Mouse (Mus musculus): ENCODE results near the gene Nphp4.

Nphp4 gene

DNA sequence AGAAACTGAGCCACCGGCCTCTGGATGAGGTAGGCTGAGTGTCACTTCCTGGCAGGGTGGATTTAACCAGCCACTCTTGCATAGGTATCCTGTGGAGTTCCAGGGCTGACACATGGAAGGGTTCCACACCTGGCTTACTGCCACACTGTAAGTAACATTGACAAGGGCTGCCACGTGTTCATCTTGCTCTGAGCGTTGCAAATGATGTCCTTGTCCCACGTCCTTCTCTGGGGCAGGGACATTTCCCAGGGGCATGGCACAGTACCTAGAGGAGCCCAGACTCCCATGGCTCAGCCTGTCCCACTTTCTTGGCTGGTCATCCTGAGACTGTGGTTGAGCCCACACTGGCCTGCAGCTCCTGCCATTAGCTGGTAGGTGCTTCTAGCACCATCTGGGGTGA lies 91.5 kb downstream of the Nphp4 start:
- DNase-seq (ENCODE audit: low spot score), result no peak

DNA sequence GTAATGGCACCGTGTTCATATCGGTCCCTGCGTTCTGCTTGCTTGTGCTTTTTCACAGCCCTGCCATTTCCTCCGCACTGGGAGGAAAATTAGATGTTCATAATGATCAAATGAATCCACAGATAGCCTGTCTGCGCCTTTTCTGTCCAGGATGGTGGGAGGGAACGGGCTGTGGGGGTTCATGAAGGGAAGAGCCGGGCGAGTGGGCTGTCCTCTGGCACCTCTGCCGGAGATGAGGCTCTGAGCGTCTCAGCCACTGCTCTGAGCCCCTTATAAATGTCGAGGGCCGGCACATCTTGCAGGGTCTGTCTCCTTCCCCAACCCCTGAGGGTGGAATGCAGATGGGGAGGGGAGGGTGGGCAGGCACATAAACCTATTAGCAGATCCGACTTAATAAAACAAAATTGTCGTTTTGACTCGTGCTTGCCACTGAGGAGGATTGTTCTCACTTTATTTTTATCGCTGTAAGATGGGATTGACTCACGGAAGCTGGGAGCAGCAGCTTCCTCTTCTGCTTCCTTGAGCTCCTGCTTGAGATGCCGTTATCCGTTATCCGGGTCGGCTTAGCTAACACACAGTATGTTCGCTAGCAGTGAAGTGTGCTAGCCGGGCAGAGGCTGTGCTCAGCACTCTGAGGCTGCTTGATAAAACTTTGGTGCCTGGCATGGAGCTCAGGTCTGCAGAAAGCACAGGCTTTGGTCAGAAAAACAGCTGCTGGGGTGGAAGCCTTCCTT lies 92.3 kb downstream of the Nphp4 start:
- DNase-seq (ENCODE audit: low spot score), result no peak

DNA sequence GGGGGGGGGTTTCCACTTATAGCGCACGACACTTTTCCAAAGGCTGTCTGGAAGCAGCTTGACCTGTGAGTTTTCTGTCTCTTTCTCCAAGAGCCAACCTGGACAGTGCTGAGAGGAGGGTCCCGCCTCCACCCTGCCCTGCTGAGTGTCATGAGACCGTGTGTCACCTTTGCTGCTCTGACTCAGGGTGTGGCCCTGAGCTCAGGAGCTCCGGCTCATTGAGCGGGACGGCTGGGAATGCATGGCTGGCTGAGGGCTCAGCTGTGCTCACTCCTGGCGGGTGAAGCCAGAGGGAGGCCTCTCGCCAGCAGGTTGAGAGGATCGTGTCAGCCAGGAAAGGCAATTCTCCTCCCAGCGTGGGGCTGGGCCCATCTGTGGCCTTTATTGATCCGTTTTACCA lies 97.8 kb downstream of the Nphp4 start:
- no peak for DNase-seq (ENCODE audit: low spot score)

DNA sequence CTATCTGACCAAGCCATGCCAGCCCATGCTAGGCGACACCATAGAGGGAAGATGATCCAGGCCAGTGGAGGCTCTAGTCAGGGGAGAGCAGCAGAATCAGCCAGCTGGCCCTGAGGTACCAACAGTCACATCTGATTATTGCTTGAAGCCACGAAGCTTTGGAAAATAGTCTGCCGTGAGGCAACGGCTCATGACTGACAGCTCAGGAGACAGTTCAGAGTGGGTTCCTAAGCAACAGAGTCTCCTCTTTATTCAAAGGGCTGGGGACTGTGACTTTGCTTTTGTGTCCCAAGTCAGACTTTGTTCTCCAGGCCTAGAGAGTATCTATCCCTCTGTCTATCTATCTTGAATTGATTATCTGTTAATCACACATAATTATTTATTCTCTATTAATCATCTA lies 100.3 kb downstream of the Nphp4 start:
- DNase-seq (ENCODE audit: low spot score), result no peak

DNA sequence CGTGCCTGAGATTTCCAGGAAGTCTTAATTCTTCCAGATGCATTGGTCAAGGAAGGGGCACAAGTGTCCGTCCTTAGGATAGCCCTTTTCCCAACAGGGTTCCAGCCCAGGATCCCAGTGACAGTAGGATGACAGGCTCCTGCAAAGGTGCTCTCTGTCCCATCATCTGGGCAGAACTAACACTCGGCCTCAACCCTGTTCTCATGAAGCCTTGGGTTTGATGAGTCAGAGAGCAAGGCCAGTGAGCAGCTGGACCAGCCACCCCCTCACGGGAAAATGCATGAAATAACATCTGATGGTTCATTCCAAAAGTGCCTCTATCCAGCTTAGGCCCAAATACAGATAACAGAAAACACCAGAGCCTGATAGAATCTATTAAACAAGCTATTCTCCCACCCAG lies 103.5 kb downstream of the Nphp4 start:
- DNase-seq (ENCODE audit: low spot score), result no peak

DNA sequence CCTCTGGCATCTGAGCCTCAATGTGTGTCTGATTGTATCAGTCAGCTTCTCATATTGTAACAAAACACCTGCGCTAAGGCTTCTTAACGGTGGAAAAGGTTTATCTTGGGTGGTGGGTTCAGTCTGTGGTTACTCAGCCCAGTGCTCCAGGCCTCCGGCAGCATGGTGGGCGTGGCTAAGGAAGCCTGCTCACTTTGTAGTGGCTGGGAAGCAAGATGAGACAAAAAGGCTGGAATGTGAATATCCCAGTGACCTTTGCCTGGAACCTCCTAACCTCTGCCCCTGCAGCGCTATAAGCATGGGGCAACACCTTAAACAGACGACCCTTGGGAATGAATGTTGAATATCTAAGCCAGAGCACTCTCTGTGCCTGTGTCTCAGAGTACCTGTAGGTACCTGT lies 105.7 kb downstream of the Nphp4 start:
- no peak for DNase-seq (ENCODE audit: low spot score)

DNA sequence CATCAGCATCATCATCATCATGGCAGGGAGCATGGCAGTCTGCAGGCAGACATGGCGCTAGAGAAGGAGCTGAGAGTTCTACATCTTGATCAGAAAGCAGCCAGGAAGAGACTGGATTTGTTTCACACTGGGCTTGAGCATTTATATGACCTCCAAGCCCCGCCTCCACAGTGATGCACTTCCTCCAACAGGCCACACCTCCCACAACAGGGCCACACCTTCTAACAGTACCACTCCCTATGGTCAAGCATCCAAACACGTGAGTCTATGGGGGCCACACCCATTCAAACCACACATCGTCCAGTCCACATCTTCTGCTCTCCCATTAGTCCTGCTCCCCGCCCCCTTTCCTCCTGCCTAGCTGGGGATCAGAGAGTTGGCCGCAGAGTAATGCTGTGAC lies 107.1 kb downstream of the Nphp4 start:
- DNase-seq (ENCODE audit: low spot score), result no peak

DNA sequence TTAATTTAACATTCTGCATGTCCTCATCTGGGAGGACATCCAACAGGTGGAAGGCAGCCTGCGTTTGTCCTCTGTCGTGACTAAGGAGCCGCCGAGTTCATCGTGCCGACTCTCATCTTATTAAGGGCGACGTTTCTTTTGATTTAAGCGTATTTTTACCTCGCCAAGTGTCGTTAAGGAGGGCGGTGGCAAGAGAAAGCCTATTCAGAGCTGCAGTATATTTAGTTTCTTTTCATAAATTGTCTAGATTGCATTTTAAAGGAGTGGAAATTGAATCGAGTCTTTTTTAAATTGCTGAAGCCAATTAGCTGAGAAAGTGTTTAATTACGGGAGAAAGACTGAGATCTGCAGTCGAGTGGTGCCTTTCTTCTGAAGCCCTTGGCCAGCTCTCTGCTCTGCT lies 109.0 kb downstream of the Nphp4 start:
- DNase-seq (ENCODE audit: low spot score), result no peak

DNA sequence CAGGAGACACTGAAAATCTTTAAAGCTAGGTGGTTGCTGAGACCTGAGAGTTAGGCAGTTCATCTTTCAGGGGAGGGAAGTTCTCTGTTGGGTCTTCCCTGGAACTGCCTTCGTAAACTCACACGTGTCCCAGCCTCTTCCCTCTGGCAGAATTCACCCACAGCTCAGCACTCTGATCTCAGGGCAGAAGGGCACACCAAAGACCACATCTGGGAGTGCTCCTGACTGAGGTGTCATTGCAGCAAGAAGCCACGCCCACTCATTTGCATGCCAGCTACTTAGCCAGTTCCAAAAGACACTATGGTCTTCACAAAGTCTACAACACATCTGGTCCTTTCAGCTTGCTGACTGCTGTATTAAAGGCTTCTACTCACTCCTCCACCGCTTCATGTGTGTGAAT lies 109.7 kb downstream of the Nphp4 start:
- no peak for DNase-seq (ENCODE audit: low spot score)

DNA sequence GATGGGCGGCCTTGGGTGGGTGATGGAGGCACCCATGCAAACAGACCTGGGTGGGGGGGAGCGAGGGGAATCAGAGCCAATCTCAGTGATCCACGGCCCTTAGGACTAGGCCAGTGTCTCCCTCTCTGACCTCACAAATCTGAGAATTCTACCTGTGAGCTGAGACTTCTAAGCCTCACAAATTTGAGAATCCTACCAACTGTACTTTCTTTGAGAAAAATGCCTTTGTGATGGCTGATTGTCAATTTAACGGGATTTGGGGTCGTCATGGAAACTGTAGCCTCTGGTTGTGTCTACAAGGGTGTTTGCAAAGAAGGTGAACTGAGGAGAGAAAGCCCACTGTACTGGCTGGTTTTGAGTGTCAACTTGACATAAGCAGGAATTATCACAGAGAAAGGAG lies 127.8 kb downstream of the Nphp4 start:
- DNase-seq (ENCODE audit: low spot score), result no peak

DNA sequence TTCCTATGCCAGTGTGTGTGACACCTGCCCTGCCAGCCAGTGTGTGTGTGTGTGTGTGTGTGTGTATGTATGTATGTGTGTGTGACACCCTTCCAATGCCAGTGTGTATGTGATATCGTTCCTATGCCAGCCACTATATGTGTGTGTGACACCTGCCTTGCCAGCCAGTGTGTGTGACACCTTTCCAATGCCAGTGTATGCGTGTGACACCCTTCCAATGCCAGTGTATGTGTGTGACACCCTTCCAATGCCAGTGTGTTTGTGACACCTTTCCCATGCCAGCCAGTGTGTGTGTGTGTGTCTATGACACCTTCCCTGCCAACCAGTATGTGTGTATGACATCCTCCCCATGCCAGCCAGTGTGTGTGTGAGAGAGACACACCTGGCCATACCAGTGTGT lies 132.7 kb downstream of the Nphp4 start:
- no peak for DNase-seq (ENCODE audit: low spot score)

DNA sequence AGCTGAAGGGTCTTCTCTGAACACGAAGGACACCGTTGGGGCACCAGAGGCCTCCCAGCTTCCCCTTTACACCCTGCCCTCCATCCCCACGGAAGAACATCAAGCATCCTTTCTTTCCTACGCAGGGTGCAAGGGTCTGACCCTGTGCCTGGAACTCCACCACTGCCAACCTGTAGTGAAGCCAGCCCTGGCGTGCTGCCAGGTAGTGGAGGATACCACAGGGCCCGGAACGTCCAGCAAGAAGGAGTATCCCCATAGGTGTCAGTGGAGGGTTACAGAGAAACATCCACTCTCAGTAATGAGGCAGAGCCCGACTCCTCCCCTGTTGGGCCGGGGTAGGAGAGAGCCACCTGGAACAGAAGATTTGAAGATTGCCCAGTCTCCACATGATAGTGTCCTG lies 133.5 kb downstream of the Nphp4 start:
- no peak for DNase-seq (ENCODE audit: low spot score)

All from urinary bladder, postnatal 25 days (tissue).